Mouse (Mus musculus) bone marrow macrophage, adult 2 months (primary cell): ENCODE measurements around the gene Crat. TPM values are rescaled to one million over a fixed set of nuclear protein-coding genes. Genes with fewer than 3 reads are reported as not detected.

Experiments
- H3K27ac ChIP-seq: 2 replicates; pipeline ENCODE4 v1.5.1; 2012; ENCODE audit warnings: low read depth, low read length; ENCODE audit not compliant: insufficient read depth
- H3K4me1 ChIP-seq: 2 replicates; pipeline ENCODE4 v1.6.1; 2012; ENCODE audit warnings: low read length; ENCODE audit not compliant: control insufficient read depth, insufficient read depth
- H3K4me3 ChIP-seq: 2 replicates; pipeline ENCODE4 v1.5.1; 2012; ENCODE audit warnings: mild to moderate bottlenecking, low read length, moderate library complexity; ENCODE audit not compliant: insufficient read depth
- CTCF ChIP-seq: IDR thresholded peaks from 2 replicates; pipeline ENCODE4 v1.5.1; 2012; ENCODE audit warnings: low read depth, mild to moderate bottlenecking, low read length, moderate library complexity
- POLR2A ChIP-seq: IDR thresholded peaks from 2 replicates; pipeline ENCODE4 v1.6.1; 2012; ENCODE audit warnings: mild to moderate bottlenecking, low read depth, low read length, borderline replicate concordance
- polyA plus RNA-seq: library from polyadenylated mRNA; stranded (reverse); fragments of >200 nt; gene quantifications from 2 replicates; pipeline ENCODE4 v1.2.4, GENCODE M21; 2012; ENCODE audit not compliant: missing spikeins, insufficient read depth, insufficient read length

The Crat gene
- polyA plus RNA-seq, 1 experiment, result 66.4 TPM

GRCm38 (mm10) chr2:30397986-30398512, 17.6 kb downstream of the Crat start:
- no peak overlapping the region for H3K4me3 ChIP-seq
- H3K27ac ChIP-seq, result no peak overlapping the region
- no peak for TF ChIP-seq POLR2A
- no peak for TF ChIP-seq CTCF
- H3K4me1 ChIP-seq, result peaks cover 26% of the 10 kb centered on the region

- no peak overlapping the region for H3K27ac ChIP-seq
- H3K4me3 ChIP-seq, result no peak overlapping the region
- peaks cover 30% of the 10 kb centered on the region for H3K4me1 ChIP-seq
- TF ChIP-seq CTCF (no peak), POLR2A (no peak)
Observed at GRCm38 (mm10) chr2:30396246-30396645, 19.4 kb downstream of the Crat start.

GRCm38 (mm10) chr2:30395757-30396156, 19.9 kb downstream of the Crat start:
- no peak overlapping the region for H3K4me3 ChIP-seq
- H3K4me1 ChIP-seq, result peaks cover 31% of the 10 kb centered on the region
- peak overlapping the region; percentile 37; the same call in 1 of the 2 replicates for H3K27ac ChIP-seq
- TF ChIP-seq POLR2A (no peak), CTCF (no peak)

- peak overlapping the region; percentile 93 for H3K4me3 ChIP-seq
- H3K27ac ChIP-seq, result peak overlapping the region; percentile 79
Observed at GRCm38 (mm10) chr2:30393370-30393656, 22.3 kb downstream of the Crat start.

GRCm38 (mm10) chr2:30392577-30393369, 22.8 kb downstream of the Crat start:
- peak overlapping the region; percentile 93 for H3K4me3 ChIP-seq
- H3K27ac ChIP-seq, result peak overlapping the region; percentile 79
- no peak for TF ChIP-seq POLR2A
- TF ChIP-seq CTCF, result no peak
- H3K4me1 ChIP-seq, result peaks cover 33% of the 10 kb centered on the region

More at GRCm38 (mm10) chr2:30393370-30393656, 22.3 kb downstream of the Crat start:
- peaks cover 33% of the 10 kb centered on the region for H3K4me1 ChIP-seq
- TF ChIP-seq POLR2A (no peak), CTCF (0 out of 2 replicates have a peak, but pooled peaks have one; percentile 6)

GRCm38 (mm10) chr2:30392114-30392576, 23.5 kb downstream of the Crat start, which contains the start of gene Dolpp1:
TSS of gene Dolpp1 (plus strand) at chr2:30392254.
- Histone ChIP-seq H3K4me3 (peak within 1 kb of the TSS; percentile 93), H3K4me1 (peaks cover 33% of the 10 kb centered on the region), H3K27ac (peak within 1 kb of the TSS; percentile 79)
- TF ChIP-seq POLR2A (no peak), CTCF (no peak)

GRCm38 (mm10) chr2:30389000-30389399, 26.6 kb downstream of the Crat start:
- Histone ChIP-seq H3K4me3 (no peak overlapping the region), H3K4me1 (peaks cover 24% of the 10 kb centered on the region), H3K27ac (no peak overlapping the region)
- TF ChIP-seq CTCF (no peak), POLR2A (no peak)

- Histone ChIP-seq H3K4me3 (no peak overlapping the region), H3K27ac (no peak overlapping the region), H3K4me1 (peaks cover 17% of the 10 kb centered on the region)
- no peak for TF ChIP-seq CTCF
- no peak for TF ChIP-seq POLR2A
Observed at GRCm38 (mm10) chr2:30386913-30387312, 28.7 kb downstream of the Crat start.

- H3K27ac ChIP-seq, result no peak overlapping the region
- TF ChIP-seq CTCF (no peak), POLR2A (no peak)
- no peak overlapping the region for H3K4me3 ChIP-seq
- peaks cover 11% of the 10 kb centered on the region for H3K4me1 ChIP-seq
Observed at GRCm38 (mm10) chr2:30385591-30385990, 30.0 kb downstream of the Crat start.

GRCm38 (mm10) chr2:30384814-30385213, 30.8 kb downstream of the Crat start:
- peaks cover 10% of the 10 kb centered on the region for H3K4me1 ChIP-seq
- TF ChIP-seq CTCF (no peak), POLR2A (no peak)
- H3K27ac ChIP-seq, result no peak overlapping the region
- H3K4me3 ChIP-seq, result no peak overlapping the region

- Histone ChIP-seq H3K4me3 (no peak overlapping the region), H3K4me1 (peaks cover 10% of the 10 kb centered on the region), H3K27ac (no peak overlapping the region)
- TF ChIP-seq POLR2A (no peak), CTCF (no peak)
Observed at GRCm38 (mm10) chr2:30381377-30381725, 34.3 kb downstream of the Crat start.
